In genomic region chr13:56165561-56165960, GRCm38 (mm10) we compare ENCODE assay signal across 30 mouse cellular contexts. TPM values are rescaled to one million over a fixed set of nuclear protein-coding genes. Genes with fewer than 3 reads are reported as not detected.
A peak's percentile ranks its signal among the peaks of the same experiment; 100 is the strongest.
DNase-seq lines count a peak whose midpoint lies in the region; ATAC-seq and TF ChIP-seq lines count a peak whose summit lies in the region.
"Had no signal": no experiment of that assay in that cellular context is flagged by ENCODE, and none has a peak within 500 bp of the region (broad histone marks: within the 10 kb centered on the region; RNA-seq: fewer than 3 reads in every experiment).

No protein-coding gene starts in this region.

- 44% methylated on average over 11 of the region's 11 CpGs for WGBS in spleen, adult 2 months
- WGBS in limb, embryonic 11.5 days = 89% methylated on average over 11 of the region's 11 CpGs

- H3K27ac ChIP-seq in spleen, adult 2 months (ENCODE audit: insufficient read depth, low read length) = 0 out of 2 replicates have a peak overlapping the region, but pooled peaks have one; percentile 15
- H3K27ac ChIP-seq in limb, embryonic 11.5 days (replicated peaks; ENCODE audit: low read depth, low read length) = peak overlapping the region; percentile 90
- H3K27ac ChIP-seq: heart, embryonic 13.5 days; hindbrain, embryonic 15.5 days; kidney, embryonic 15.5 days; liver, embryonic 12.5 days; neural tube, embryonic 12.5 days had no signal

- no peak for TF ChIP-seq POLR2A in spleen, adult 2 months (IDR thresholded peaks at IDR 0.05; ENCODE audit: low read depth, low read length)

- no peak for TF ChIP-seq CTCF in spleen, adult 2 months (IDR thresholded peaks at IDR 0.05; ENCODE audit: extremely low read depth, insufficient read depth, insufficient read length, insufficient replicate concordance)

- peaks cover 20% of the 10 kb centered on the region; the same call in 1 of the 2 replicates for H3K4me1 ChIP-seq in spleen, adult 2 months (ENCODE audit: control insufficient read depth, insufficient read depth, insufficient read length)
- peaks cover 64% of the 10 kb centered on the region for H3K4me1 ChIP-seq in limb, embryonic 11.5 days (ENCODE audit: control insufficient read depth, insufficient read depth, low read length)

- H3K9ac ChIP-seq in limb, embryonic 11.5 days (ENCODE audit: low read length) = no peak overlapping the region
- H3K9ac ChIP-seq: forebrain, postnatal 0 days; heart, embryonic 13.5 days; hindbrain, embryonic 15.5 days; kidney, embryonic 15.5 days; liver, embryonic 12.5 days; neural tube, embryonic 12.5 days had no signal

- H3K36me3 ChIP-seq in spleen, adult 2 months (ENCODE audit: control insufficient read depth, insufficient read depth, low read length) = no peaks in the 10 kb centered on the region
- no peaks in the 10 kb centered on the region for H3K36me3 ChIP-seq in limb, embryonic 11.5 days (ENCODE audit: control insufficient read depth, insufficient read depth, low read length)
- H3K36me3 ChIP-seq: heart, embryonic 13.5 days; hindbrain, embryonic 10.5 days; hindbrain, embryonic 15.5 days; kidney, embryonic 15.5 days; liver, embryonic 12.5 days; neural tube, embryonic 12.5 days had no signal

- H3K27me3 ChIP-seq in spleen, adult 2 months (ENCODE audit: control insufficient read depth, insufficient read depth, low read length) = no peaks in the 10 kb centered on the region
- no peaks in the 10 kb centered on the region for H3K27me3 ChIP-seq in limb, embryonic 11.5 days (ENCODE audit: control insufficient read depth, insufficient read depth, low read length)
- H3K27me3 ChIP-seq: hindbrain, embryonic 15.5 days; neural tube, embryonic 12.5 days had no signal

- H3K4me3 ChIP-seq in spleen, adult 2 months (ENCODE audit: extremely low read depth, insufficient read depth, insufficient read length) = no peak overlapping the region
- H3K4me3 ChIP-seq in limb, embryonic 11.5 days (ENCODE audit: low read depth, low read length) = no peak overlapping the region
- H3K4me3 ChIP-seq: erythroblast, embryonic 14.5 days; heart, embryonic 13.5 days; hindbrain, embryonic 10.5 days; hindbrain, embryonic 15.5 days; kidney, embryonic 15.5 days; liver, embryonic 12.5 days; myocyte; neural tube, embryonic 12.5 days had no signal

- H3K9me3 ChIP-seq in limb, embryonic 11.5 days (ENCODE audit: control insufficient read depth, low read length) = no peaks in the 10 kb centered on the region
- H3K9me3 ChIP-seq: heart, embryonic 13.5 days; hindbrain, embryonic 10.5 days; hindbrain, embryonic 15.5 days; kidney, embryonic 15.5 days; liver, embryonic 12.5 days; neural tube, embryonic 12.5 days had no signal

- DNase-seq in spleen, adult 2 months (ENCODE audit: low read depth in 1 of 2, low spot score in 2 of 2) = no peak
- no peak for DNase-seq in spleen, postnatal 14 days (ENCODE audit: low spot score in 2 of 2)
- no peak for DNase-seq in limb, embryonic 11.5 days (ENCODE audit: low spot score)
- DNase-seq in kidney, adult 11 months = no peak
- no peak for DNase-seq in lung, postnatal 25 days (ENCODE audit: low spot score)
- DNase-seq in left cerebral cortex, adult 8-10 months (ENCODE audit: low spot score in 2 of 2) = no peak
- DNase-seq: adrenal gland, postnatal 25 days; B cell, adult 2 months; cerebellum, adult 2 months; cerebellum, postnatal 25 days; forebrain, postnatal 0 days; gastrocnemius, postnatal 14 days; heart, postnatal 10 days; kidney, adult 18-20 months; kidney, postnatal 25 days; lung, adult 18-20 months; lung, postnatal 10 days; thymus, postnatal 14 days had no signal

- no peak for ATAC-seq in limb, embryonic 11.5 days (ENCODE audit: insufficient number of reproducible peaks, low FRiP score, low TSS enrichment, low read depth)
- peak; percentile 56 for ATAC-seq in megakaryocyte, adult 5-6 weeks (ENCODE audit: poor library complexity, severe bottlenecking)
- ATAC-seq: forebrain, postnatal 0 days; inflammation-experienced regulatory T-cells, adult 6 months; liver, embryonic 12.5 days; midbrain, embryonic 16.5 days had no signal

- H3K4me2 ChIP-seq in limb, embryonic 11.5 days (ENCODE audit: low read depth, severe bottlenecking) = no peak overlapping the region
- H3K4me2 ChIP-seq: heart, embryonic 13.5 days; hindbrain, embryonic 15.5 days; kidney, embryonic 15.5 days; liver, embryonic 12.5 days; midbrain, embryonic 11.5 days; neural tube, embryonic 12.5 days had no signal

RNA-seq across cellular contexts. Expression of gene Tifab, which starts 13.1 kb away (rescaled TPM):
- polyA plus RNA-seq in spleen, adult 2 months (2012; rRNA removed) = 20.8 and 26.8 TPM in 2 replicates
- 0.27 and 0.52 TPM in 2 replicates for polyA plus RNA-seq in limb, embryonic 11.5 days (2014; fragmentation: Nextera tagmentation; extraction: Ambion mirVana)
- total RNA-seq in megakaryocyte, adult 5-6 weeks (2015) = 161 and 168 TPM in 2 replicates
- 230 and 238 TPM in 2 replicates for total RNA-seq in megakaryocyte, adult 5-6 weeks (2017)
- total RNA-seq in left cerebral cortex, adult 8-10 months (2022) = 1 to 10 TPM; 2.1 to 4.6 (median 3.0) TPM
- polyA plus RNA-seq: myocyte had no signal

RNA-seq across cellular contexts. Expression of gene H2afy, which starts 29.4 kb away (rescaled TPM):
- 125 and 150 TPM in 2 replicates for polyA plus RNA-seq in spleen, adult 2 months (2012; rRNA removed)
- polyA plus RNA-seq in limb, embryonic 11.5 days (2014; fragmentation: Nextera tagmentation; extraction: Ambion mirVana) = 726 and 743 TPM in 2 replicates
- 304 and 326 TPM in 2 replicates for total RNA-seq in megakaryocyte, adult 5-6 weeks (2015)
- 669 and 674 TPM in 2 replicates for total RNA-seq in megakaryocyte, adult 5-6 weeks (2017)
- total RNA-seq in left cerebral cortex, adult 8-10 months (2022) = 100 to 1,000 TPM in 3 of 4 experiments, 10 to 100 TPM in 1; 93.1 to 120 (median 103) TPM

Comparison
In these comparisons a context has a peak if more than half of its experiments do, and no peak if none do; other contexts are left out.
1. RNA of gene Tifab, which starts 13.1 kb away (total RNA-seq): 161 to 238 TPM in megakaryocyte, adult 5-6 weeks; 2.1 to 4.6 TPM in left cerebral cortex, adult 8-10 months; every median in the first group is over 10 times any median in the second.